Mouse (Mus musculus) urinary bladder, postnatal 14 days (tissue): Measurements from ENCODE around the gene Igf1r.

Source experiments
- DNase-seq: peaks from one replicate; pipeline ENCODE4 v3.0.0; 2021; ENCODE audit warnings: low spot score

Gene Igf1r

GRCm38 (mm10) chr7:68075401-68075800, 122.8 kb downstream of the Igf1r start:
- no peak for DNase-seq

- no peak for DNase-seq
Observed at GRCm38 (mm10) chr7:68080122-68080845, 127.7 kb downstream of the Igf1r start.

- DNase-seq: peak; percentile 23
Observed at GRCm38 (mm10) chr7:68085338-68085737, 132.7 kb downstream of the Igf1r start.

GRCm38 (mm10) chr7:68085870-68086341, 133.3 kb downstream of the Igf1r start:
- DNase-seq: no peak

- no peak for DNase-seq
Observed at GRCm38 (mm10) chr7:68087496-68087895, 134.9 kb downstream of the Igf1r start.

GRCm38 (mm10) chr7:68088825-68089224, 136.2 kb downstream of the Igf1r start:
- DNase-seq: no peak

- no peak for DNase-seq
Observed at GRCm38 (mm10) chr7:68089725-68090124, 137.1 kb downstream of the Igf1r start.

GRCm38 (mm10) chr7:68090576-68090975, 137.9 kb downstream of the Igf1r start:
- DNase-seq: no peak

GRCm38 (mm10) chr7:68092304-68092978, 139.8 kb downstream of the Igf1r start:
- DNase-seq: no peak

GRCm38 (mm10) chr7:68093817-68094216, 141.2 kb downstream of the Igf1r start:
- DNase-seq: no peak

- no peak for DNase-seq
Observed at GRCm38 (mm10) chr7:68095574-68095973, 142.9 kb downstream of the Igf1r start.

- no peak for DNase-seq
Observed at GRCm38 (mm10) chr7:68096411-68096810, 143.8 kb downstream of the Igf1r start.

- DNase-seq: no peak
Observed at GRCm38 (mm10) chr7:68097081-68097836, 144.6 kb downstream of the Igf1r start.

- no peak for DNase-seq
Observed at GRCm38 (mm10) chr7:68098098-68098497, 145.5 kb downstream of the Igf1r start.

GRCm38 (mm10) chr7:68100388-68100787, 147.8 kb downstream of the Igf1r start:
- no peak for DNase-seq

- DNase-seq: peak; percentile 69
Observed at GRCm38 (mm10) chr7:68102456-68103177, 150.0 kb downstream of the Igf1r start.

- no peak for DNase-seq
Observed at GRCm38 (mm10) chr7:68103178-68103530, 150.5 kb downstream of the Igf1r start.

GRCm38 (mm10) chr7:68111532-68111931, 158.9 kb downstream of the Igf1r start:
- DNase-seq: no peak

- DNase-seq: no peak
Observed at GRCm38 (mm10) chr7:68112582-68112981, 160.0 kb downstream of the Igf1r start.

GRCm38 (mm10) chr7:68114364-68114763, 161.7 kb downstream of the Igf1r start:
- no peak for DNase-seq

GRCm38 (mm10) chr7:68114983-68115715, 162.5 kb downstream of the Igf1r start:
- no peak for DNase-seq
